Mouse (Mus musculus) Muller cell, postnatal 12 days (primary cell): ENCODE data around the gene Vmn1r181.
"Not testable (repeated sequence)": the region's sequence is repeated elsewhere in the genome, so short reads cannot be mapped to it uniquely, and the experiment has no call there.

Source experiments
- DNase-seq: peaks from one replicate; pipeline ENCODE4 v3.0.0-alpha.2; 2015; ENCODE audit errors: inconsistent ontology term

Gene Vmn1r181

GRCm38 (mm10) chr7:23974315-23974714, at the start of gene Vmn1r181:
TSS of gene Vmn1r181 (plus strand) at chr7:23974615.
- DNase-seq = not testable (repeated sequence)

GRCm38 (mm10) chr7:23926678-23927077, 47.7 kb upstream of the Vmn1r181 start, which contains the start of gene Vmn1r179:
TSS of gene Vmn1r179 (plus strand) at chr7:23926978.
- no peak for DNase-seq

GRCm38 (mm10) chr7:23950332-23950731, 24.1 kb upstream of the Vmn1r181 start, which contains the start of gene Vmn1r180:
TSS of gene Vmn1r180 (plus strand) at chr7:23950632.
- no peak for DNase-seq

- not testable (repeated sequence) for DNase-seq
These were observed 6.4 kb upstream of the Vmn1r181 start for GRCm38 (mm10) chr7:23968044-23968443.

GRCm38 (mm10) chr7:24001391-24001790, 27.0 kb downstream of the Vmn1r181 start, which contains the start of gene V1rd19:
TSS of gene V1rd19 (plus strand) at chr7:24001691.
- DNase-seq = no peak
